Mouse (Mus musculus) lung, postnatal 14 days (tissue): ENCODE results near the gene Grm8.

Experiments used
- DNase-seq: peaks from one replicate; pipeline ENCODE4 v3.0.0; 2021

The Grm8 gene

DNA sequence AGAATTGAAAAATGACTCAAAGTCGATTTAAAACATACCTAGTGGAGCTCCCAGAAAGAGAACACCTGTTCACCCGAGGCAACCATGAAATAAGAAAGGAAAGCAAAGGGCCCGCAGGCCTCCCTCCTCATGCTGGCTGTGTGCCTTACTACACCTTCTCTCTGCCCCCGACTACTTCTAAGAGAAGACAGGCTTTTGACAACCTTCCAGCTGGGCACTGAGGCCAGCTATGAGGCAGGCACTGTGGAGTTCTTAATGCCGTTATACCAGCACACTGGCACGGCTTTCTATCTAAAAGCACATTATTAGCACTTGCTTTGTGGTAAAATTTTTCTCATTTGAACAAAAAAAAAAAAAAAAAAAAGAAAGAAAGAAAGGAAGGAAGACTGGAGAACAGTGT is 589.5 kb downstream of the Grm8 start:
- DNase-seq, result no peak

- DNase-seq, result no peak
These were observed 617.4 kb downstream of the Grm8 start for GRCm38 (mm10) chr6:27517620-27518019.

DNA sequence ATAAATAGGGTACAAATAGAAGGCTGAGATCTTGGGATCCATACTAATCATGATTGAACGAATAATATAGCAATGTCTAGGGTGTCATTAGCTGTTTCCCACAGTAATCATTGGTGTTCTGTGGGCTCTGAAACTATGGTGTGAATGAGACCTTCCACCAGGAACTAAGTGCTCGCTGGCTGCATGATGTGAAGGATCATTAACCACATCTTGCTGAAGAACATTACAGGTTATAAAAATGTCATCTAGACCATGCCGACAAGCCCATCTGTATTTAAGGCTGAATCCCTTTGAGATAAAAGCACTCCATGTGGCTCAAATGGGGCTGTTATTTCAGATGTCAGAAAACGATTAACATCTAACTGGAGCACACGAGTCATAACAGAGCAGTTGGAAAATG is 674.0 kb downstream of the Grm8 start:
- DNase-seq, result no peak

DNA sequence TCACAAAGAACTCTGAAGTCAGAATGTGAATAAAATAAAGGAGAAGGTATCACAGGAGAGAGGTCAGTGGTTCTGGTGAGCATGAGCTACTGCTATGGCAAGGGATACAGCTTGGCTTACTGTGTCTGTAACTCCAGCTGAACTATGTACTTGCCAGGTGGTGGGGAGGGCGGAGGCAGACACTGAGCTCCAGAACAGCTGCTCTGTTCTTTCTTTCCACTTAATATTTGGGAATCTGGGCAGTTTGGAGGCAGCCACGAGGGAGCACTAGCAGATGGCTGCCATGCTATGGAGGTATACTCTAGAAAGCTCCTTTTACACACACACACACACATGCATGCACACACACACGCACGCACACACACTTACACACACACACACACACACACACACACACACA is 726.5 kb downstream of the Grm8 start:
- no peak for DNase-seq

- DNase-seq, result no peak
These were observed 762.6 kb downstream of the Grm8 start for GRCm38 (mm10) chr6:27372416-27372815.

DNA sequence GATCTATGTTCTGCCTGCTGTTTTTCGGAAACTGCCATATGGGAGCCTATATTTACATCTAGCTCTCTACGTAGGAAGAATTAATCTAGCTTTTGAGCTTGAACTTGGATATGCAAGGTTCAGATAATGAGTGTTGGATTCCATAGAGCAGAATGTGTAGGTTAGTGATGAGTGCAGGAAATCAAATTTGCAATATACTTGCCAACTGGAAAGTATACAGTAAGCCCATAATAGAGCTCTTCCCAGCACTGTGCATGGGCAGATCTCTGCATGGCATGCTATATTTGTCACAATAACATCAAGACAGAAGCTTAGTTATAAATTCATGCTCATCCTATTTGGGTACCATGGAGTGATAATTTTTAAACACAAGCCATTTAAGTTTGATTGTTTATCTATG is 763.9 kb downstream of the Grm8 start:
- no peak for DNase-seq

GRCm38 (mm10) chr6:27363775-27364174 is 771.2 kb downstream of the Grm8 start:
- DNase-seq, result no peak

DNA sequence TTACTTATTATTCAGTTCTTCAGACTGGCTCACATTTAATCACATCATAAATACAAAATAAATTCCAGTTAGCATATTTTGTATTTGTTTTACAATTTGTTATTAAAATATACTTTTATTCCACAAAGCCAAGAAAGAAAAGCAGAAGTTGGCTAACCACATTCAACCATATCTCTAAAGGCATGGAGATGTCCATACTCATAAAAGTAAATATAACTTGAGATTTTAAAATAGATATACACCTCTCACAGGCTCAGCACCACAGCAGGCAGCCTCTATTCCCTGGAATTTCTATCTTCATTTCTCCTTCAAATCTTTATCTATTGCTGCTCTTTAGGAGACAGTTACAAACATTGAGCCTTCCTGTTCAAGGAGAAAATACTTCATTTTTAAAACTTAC is 774.5 kb downstream of the Grm8 start:
- DNase-seq, result no peak

DNA sequence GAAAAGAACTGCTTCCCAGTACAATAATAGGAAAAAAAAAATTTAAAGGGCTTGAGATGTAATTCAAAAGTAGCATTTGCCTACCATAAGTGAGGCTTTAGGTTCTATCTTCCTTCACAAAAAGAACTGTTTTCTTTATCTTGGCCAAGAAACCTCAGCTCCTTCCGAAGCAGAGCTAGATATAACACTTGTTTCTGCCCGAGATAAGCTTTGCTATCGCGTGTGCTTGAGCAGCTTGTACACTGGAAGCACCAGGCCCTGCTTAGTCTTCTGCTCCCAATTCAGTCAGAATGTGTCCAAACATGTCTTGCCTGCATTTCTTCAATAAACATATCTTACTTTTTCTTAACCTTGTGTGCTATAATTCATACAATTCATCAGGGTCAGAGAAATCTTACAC is 783.8 kb downstream of the Grm8 start:
- no peak for DNase-seq

DNA sequence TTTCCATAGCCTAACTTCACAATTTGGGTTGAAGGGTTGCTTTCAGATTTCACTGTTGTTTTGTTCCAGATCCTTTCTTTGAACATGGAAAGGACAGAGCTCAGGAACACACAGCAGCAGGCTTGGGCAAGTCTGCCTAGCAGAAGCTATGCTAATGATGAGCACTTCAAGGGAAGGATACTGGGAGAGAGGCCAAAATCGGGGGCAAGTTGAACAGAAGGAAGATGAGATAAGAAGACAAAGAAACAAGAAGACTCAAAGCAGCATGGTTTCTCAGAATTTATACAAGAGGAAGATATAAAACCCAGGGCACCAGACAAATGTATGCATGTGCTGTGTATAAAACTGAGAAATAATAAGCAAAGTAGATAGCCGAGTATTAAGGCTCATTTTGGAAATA is 786.7 kb downstream of the Grm8 start:
- no peak for DNase-seq

DNA sequence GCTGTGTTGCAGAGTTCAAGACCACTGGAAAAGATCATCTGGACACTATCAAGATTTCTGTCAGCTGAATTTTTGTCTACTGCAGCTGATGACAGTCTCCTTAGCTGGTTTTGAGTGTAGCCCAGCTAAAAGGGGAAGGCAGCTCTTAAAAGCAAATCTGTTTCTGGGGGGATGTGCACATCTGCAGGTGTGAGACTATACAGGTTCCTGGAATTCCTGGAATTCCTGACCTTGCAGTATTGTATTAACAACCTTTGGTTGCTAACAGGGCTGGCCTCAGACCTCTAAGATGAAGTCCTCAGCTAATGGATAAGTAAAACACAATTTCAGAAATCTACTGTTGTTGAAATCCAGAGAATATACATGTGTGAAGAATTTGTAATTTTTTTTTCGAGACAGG is 788.7 kb downstream of the Grm8 start:
- no peak for DNase-seq

DNA sequence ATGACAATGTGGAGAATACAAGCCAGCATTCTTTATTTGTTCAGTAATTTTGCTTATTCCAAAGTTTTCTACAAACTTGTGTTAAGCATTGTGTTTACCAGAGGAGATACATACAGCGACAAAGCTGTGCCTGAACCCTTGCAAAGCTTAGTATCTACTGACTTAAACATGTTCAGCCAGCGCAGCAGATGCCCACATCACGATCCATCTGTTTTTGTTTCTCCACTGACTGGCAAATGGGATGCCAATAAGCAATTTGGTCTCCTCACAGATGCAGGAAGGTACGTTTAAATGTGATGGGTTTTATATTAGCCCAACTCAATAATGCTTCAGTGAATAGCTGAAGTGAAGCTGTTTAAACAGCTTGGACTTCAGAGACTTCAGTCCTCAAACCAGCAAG is 794.8 kb downstream of the Grm8 start:
- no peak for DNase-seq

DNA sequence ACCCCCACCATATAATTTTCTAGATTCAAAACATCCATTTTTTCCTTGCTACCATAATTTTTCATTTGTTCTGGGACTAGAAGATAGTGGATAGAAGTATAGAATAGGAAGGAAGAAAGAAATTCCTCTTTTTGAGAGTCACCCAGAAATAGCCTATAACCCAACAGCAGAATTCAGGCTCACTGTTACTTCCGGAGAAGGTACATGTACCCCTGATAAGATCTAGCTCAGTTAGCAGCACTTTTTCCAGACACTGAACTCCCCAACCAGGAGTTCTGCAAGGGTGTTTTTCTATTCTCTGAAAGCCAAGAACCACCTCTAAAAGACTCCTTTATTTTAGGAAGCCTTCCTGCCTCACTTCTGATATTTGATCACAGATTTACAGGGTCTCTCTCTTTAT is 816.4 kb downstream of the Grm8 start:
- no peak for DNase-seq

- no peak for DNase-seq
These were observed 817.6 kb downstream of the Grm8 start for GRCm38 (mm10) chr6:27317422-27317821.

- no peak for DNase-seq
These were observed 819.0 kb downstream of the Grm8 start for GRCm38 (mm10) chr6:27316018-27316417.

- no peak for DNase-seq
These were observed 820.5 kb downstream of the Grm8 start for GRCm38 (mm10) chr6:27314273-27315009.

DNA sequence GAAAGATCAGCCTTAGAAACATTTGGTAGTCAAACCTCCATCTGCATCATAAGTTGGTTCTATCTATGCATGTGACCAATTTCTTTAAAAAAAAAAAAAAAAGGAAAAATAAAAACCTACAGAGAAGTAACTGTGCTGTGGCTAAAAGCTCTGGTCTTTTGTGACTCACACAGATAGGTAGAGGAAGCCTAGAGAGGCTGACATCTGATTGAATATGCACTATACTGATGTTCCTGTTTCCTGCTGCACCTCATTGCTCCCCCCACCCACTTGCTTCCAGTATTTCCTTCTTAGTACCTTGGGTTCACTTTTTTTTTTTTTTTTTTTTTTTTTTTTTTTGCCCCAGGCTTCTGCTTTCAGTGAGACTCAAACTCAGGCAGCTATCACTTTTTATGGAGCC is 824.6 kb downstream of the Grm8 start:
- no peak for DNase-seq

DNA sequence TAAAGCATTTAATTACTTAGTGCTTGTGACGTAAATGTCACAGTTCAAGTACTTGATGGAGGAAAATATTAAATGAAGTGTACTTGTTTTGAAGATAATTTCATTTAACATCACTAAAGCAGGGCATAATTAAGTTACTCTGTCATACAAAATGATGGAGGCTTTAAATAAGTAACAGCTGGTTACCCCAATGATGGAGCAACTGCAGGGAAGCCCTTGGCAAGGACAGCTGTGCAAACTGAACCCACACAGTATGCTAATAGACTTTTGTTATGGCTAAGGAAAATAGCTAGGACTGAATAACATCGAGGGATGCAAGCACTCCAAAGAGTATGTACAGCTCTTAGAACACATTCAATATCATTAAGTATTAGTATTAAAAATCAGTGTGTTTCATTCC is 829.6 kb downstream of the Grm8 start:
- DNase-seq, result no peak

GRCm38 (mm10) chr6:27264972-27265371 is 870.0 kb downstream of the Grm8 start:
- no peak for DNase-seq

- DNase-seq, result no peak
These were observed 872.4 kb downstream of the Grm8 start for GRCm38 (mm10) chr6:27262611-27263010.

DNA sequence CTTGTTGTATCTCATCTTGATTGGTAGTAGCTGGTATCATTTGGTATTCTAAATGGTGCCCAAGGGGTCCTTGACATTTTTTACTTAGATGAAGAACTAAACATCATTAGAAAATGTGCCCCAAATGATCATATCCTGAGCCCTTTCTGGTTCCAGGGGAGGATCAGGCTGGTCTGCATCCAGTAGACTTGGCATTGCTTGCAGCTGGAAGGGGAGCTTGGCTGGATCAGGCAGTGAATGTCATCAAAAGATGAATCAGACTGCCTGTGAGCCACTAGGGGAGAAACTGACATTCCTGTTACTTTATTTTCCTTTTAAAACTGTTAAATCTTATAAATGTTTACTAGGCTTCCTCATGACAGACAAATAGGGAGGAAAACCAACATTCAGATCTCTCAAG is 894.6 kb downstream of the Grm8 start:
- no peak for DNase-seq

- no peak for DNase-seq
These were observed 895.0 kb downstream of the Grm8 start for GRCm38 (mm10) chr6:27239968-27240367.
